Mouse (Mus musculus) erythroblast, embryonic 14.5 days (primary cell): Measurements from ENCODE around the gene Aimp2. TPM values are rescaled to one million over a fixed set of nuclear protein-coding genes. Genes with fewer than 3 reads are reported as not detected.

Experiments
- H3K27me3 ChIP-seq: 2 replicates; pipeline ENCODE4 v1.6.1; 2012; ENCODE audit warnings: inconsistent platforms; ENCODE audit not compliant: control insufficient read depth
- H3K36me3 ChIP-seq: 2 replicates; pipeline ENCODE4 v1.6.1; 2012; ENCODE audit warnings: mild to moderate bottlenecking, inconsistent platforms; ENCODE audit not compliant: control insufficient read depth
- H3K4me1 ChIP-seq: 2 replicates; pipeline ENCODE4 v1.6.1; 2012; ENCODE audit warnings: inconsistent platforms; ENCODE audit not compliant: control insufficient read depth
- H3K4me3 ChIP-seq: replicated peaks from 2 replicates; pipeline ENCODE3; 2012; ENCODE audit warnings: moderate library complexity, mild to moderate bottlenecking, inconsistent platforms
- H3K9me3 ChIP-seq: 2 replicates; pipeline ENCODE4 v1.6.1; 2012; ENCODE audit warnings: low read length, inconsistent platforms, mixed read lengths; ENCODE audit not compliant: control insufficient read depth
- GATA1 ChIP-seq: IDR thresholded peaks from 2 replicates; pipeline ENCODE4 v1.6.1; 2012; ENCODE audit warnings: low read length, inconsistent platforms, mixed read lengths
- TAL1 ChIP-seq: IDR thresholded peaks from 3 replicates; pipeline ENCODE4 v1.6.1; 2012; ENCODE audit warnings: low read length, inconsistent platforms, mixed read lengths
- polyA plus RNA-seq: library from polyadenylated mRNA; stranded (reverse); fragments of >175 nt; gene quantifications from 2 replicates; pipeline ENCODE4 v1.2.3, GENCODE M21; 2012

Gene Aimp2
- polyA plus RNA-seq, 1 experiment, result 6.0 TPM

DNA sequence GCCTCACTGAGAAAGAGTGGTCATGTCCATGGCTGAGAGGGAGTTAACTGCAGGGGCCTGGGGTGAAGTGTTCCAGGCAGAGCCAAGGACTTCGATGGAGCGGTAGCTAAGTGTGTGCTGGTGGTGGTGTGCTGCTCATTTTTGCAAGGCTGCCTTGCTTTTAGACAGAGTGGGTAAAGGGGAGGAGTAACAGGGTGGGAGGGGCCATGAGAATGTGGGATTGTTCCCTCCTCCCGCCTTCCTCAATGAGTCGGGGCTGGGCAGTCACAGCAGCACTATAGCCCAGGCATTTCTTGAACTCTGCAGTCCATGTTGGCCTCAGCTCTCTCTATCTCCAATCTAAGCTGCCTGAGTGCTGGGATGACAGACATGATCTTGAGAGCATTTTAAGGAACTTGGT, 35.1 kb downstream of the Aimp2 start:
- Histone ChIP-seq H3K9me3 (no peaks in the 10 kb centered on the region), H3K4me1 (peaks cover 25% of the 10 kb centered on the region), H3K4me3 (no peak overlapping the region), H3K36me3 (peaks cover 83% of the 10 kb centered on the region), H3K27me3 (no peaks in the 10 kb centered on the region)
- TF ChIP-seq GATA1, result no peak
- TF ChIP-seq TAL1, result no peak

DNA sequence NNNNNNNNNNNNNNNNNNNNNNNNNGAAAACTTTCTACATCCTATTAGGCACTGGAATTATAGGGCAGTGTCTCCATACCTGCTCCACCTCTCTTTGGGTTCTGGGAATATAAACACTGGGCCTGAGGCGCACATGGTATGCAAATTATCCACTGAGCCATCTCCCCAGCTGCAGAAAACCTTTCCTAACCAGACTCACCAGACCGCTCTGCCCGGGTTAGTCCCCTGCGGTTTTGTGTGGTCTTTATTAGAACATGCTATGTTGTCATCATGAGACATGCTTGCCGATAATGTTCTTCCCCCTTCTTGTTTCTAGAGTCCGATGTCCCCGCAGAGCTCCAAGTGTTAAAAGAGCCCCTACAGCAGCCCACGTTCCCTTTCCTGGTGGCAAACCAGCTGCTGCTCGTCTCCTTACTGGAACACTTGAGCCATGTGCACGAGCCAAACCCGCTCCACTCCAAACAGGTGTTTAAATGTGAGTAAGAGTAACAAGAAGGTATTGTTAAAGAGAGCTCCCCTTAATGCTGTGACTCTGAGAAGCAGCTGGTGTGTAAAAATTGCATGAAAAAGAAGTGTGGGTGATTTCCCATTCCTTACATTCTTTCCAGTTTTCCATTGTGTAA, 38.0 kb downstream of the Aimp2 start:
- Histone ChIP-seq H3K9me3 (no peaks in the 10 kb centered on the region), H3K4me1 (peaks cover 25% of the 10 kb centered on the region), H3K4me3 (no peak overlapping the region), H3K27me3 (no peaks in the 10 kb centered on the region), H3K36me3 (peaks cover 54% of the 10 kb centered on the region)
- TF ChIP-seq TAL1, result no peak
- no peak for TF ChIP-seq GATA1

Other genes with a start within 250 kb of the Aimp2 start
- gene Usp42, start 177.6 kb downstream of the Aimp2 start, polyA plus RNA-seq, result 0.63 and 0.69 TPM in 2 replicates
- gene Eif2ak1, start 92.1 kb downstream of the Aimp2 start, polyA plus RNA-seq, result 14.4 and 16.3 TPM in 2 replicates
- not detected in 2 replicates for gene Ankrd61, start 12.2 kb downstream of the Aimp2 start, polyA plus RNA-seq
- 0.28 and 0.34 TPM in 2 replicates for gene Pms2, start 117 bp upstream of the Aimp2 start, polyA plus RNA-seq
- not detected in 2 replicates for gene Gm42421, start 18.3 kb upstream of the Aimp2 start, polyA plus RNA-seq
- 0.05 TPM in 2 replicates for gene Rsph10b, start 23.2 kb upstream of the Aimp2 start, polyA plus RNA-seq
- gene Ccz1, start 105.0 kb upstream of the Aimp2 start, polyA plus RNA-seq, result 4.1 and 5.2 TPM in 2 replicates
- not detected in 2 replicates for gene Ocm, start 116.8 kb upstream of the Aimp2 start, polyA plus RNA-seq
- 0.70 and 0.73 TPM in 2 replicates for gene Lmtk2, start 190.6 kb upstream of the Aimp2 start, polyA plus RNA-seq